Mouse (Mus musculus) thymus, postnatal 10 days (tissue): ENCODE data around the gene Defb45.

ENCODE experiments used
- DNase-seq, 2 experiments: peaks; one replicate each; pipeline ENCODE4 v3.0.0; 2021; ENCODE audit warnings: low spot score in 2 of 2

Defb45 gene

GRCm38 (mm10) chr2:152599299-152599698 lies at the start of gene Defb45:
Gene Defb45 (minus strand): TSS chr2:152599399.
- DNase-seq, result no peak

- no peak for DNase-seq
Measured at GRCm38 (mm10) chr2:152639406-152640113, 40.4 kb upstream of the Defb45 start.

GRCm38 (mm10) chr2:152638865-152639264 lies 39.7 kb upstream of the Defb45 start:
- no peak for DNase-seq

GRCm38 (mm10) chr2:152637381-152637780 lies 38.2 kb upstream of the Defb45 start:
- DNase-seq, result no peak

- DNase-seq, result no peak
Measured at GRCm38 (mm10) chr2:152637006-152637322, 37.8 kb upstream of the Defb45 start.

GRCm38 (mm10) chr2:152636246-152637005 lies 37.2 kb upstream of the Defb45 start:
- no peak for DNase-seq

- DNase-seq, result no peak
Measured at GRCm38 (mm10) chr2:152634311-152634710, 35.1 kb upstream of the Defb45 start.

GRCm38 (mm10) chr2:152633334-152633733 lies 34.1 kb upstream of the Defb45 start:
- no peak for DNase-seq

GRCm38 (mm10) chr2:152629904-152630303 lies 30.7 kb upstream of the Defb45 start:
- DNase-seq, result no peak

- DNase-seq, result no peak
Measured at GRCm38 (mm10) chr2:152629239-152629638, 30.0 kb upstream of the Defb45 start.

GRCm38 (mm10) chr2:152628066-152628465 lies 28.9 kb upstream of the Defb45 start:
- no peak for DNase-seq

GRCm38 (mm10) chr2:152626774-152627591 lies 27.8 kb upstream of the Defb45 start, which contains the start of gene Rem1:
Gene Rem1 (plus strand): TSS chr2:152626951.
- DNase-seq, result no peak

- no peak for DNase-seq
Measured at GRCm38 (mm10) chr2:152625256-152625655, 26.1 kb upstream of the Defb45 start.

GRCm38 (mm10) chr2:152624566-152624965 lies 25.4 kb upstream of the Defb45 start:
- DNase-seq, result no peak

GRCm38 (mm10) chr2:152622953-152623352 lies 23.8 kb upstream of the Defb45 start, which contains the start of gene Defb25:
Gene Defb25 (minus strand): TSS chr2:152623053.
- no peak for DNase-seq

GRCm38 (mm10) chr2:152622151-152622550 lies 23.0 kb upstream of the Defb45 start:
- no peak for DNase-seq

GRCm38 (mm10) chr2:152620367-152621134 lies 21.4 kb upstream of the Defb45 start:
- no peak for DNase-seq

- DNase-seq, result peak in 1 of 2 experiments; percentile 42
Measured at GRCm38 (mm10) chr2:152617374-152617773, 18.2 kb upstream of the Defb45 start.

- DNase-seq, result no peak
Measured at GRCm38 (mm10) chr2:152616470-152616869, 17.3 kb upstream of the Defb45 start.

GRCm38 (mm10) chr2:152615563-152615962 lies 16.4 kb upstream of the Defb45 start:
- peak in 1 of 2 experiments; percentile 61 for DNase-seq

- DNase-seq, result no peak
Measured at GRCm38 (mm10) chr2:152612193-152612592, 13.0 kb upstream of the Defb45 start.
